In the genomic region with DNA sequence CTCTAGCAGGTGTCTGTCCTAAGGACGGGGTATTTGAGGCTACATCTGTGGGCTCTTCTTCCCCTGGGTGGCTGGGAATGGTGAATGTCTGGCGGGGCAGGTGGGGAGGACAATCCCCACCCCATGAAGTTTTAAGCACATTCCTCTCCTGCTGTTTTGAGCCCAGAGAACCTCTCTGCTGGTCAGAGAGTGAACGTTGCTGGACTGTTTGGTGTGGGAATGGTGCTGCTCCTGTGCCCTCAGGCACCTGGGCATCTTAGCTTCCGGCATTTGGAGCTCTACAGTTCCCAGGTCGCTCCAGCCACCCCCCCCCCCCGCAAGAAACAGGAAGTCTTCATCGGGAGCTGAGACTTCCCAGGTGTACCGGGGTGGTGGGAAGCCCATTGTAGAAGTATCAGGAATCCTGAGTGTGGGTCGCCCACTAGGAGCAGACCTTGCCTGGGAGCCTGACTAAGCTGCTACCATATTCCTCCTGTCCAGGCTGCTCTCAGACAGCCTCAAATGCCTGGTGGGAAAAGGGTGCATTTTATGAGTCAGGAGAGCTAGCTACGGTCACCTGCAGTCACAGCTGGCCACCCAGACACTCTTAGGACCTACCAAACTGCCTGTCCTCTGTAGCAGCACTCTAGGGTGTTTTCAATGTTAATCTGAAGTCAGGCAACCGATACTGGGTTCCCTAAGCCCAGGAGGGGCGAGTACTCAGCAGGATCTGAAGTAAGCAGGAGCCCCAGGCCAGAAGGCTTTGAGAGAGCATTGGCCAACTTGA, we compare ENCODE assay signal across 8 mouse cellular contexts. TPM values are rescaled to one million over a fixed set of nuclear protein-coding genes. Genes with fewer than 3 reads are reported as not detected.
DNase-seq lines count a peak whose midpoint lies in the region; ATAC-seq and TF ChIP-seq lines count a peak whose summit lies in the region.
"Had no signal": no experiment of that assay in that cellular context is flagged by ENCODE, and none has a peak within 500 bp of the region (broad histone marks: within the 10 kb centered on the region; RNA-seq: fewer than 3 reads in every experiment).

No protein-coding gene starts in this region.

- H3K9me3 ChIP-seq in liver, embryonic 11.5 days (ENCODE audit: control insufficient read depth, low read length): no peaks in the 10 kb centered on the region
- no peaks in the 10 kb centered on the region for H3K9me3 ChIP-seq in liver, postnatal 0 days (ENCODE audit: low read length)
- no peaks in the 10 kb centered on the region for H3K9me3 ChIP-seq in forebrain, embryonic 10.5 days
- no peaks in the 10 kb centered on the region for H3K9me3 ChIP-seq in heart, embryonic 16.5 days (replicated peaks; ENCODE audit: control insufficient read depth, low read length)
- no peaks in the 10 kb centered on the region for H3K9me3 ChIP-seq in midbrain, embryonic 13.5 days

- TF ChIP-seq CTCF in liver, postnatal 0 days (IDR thresholded peaks at IDR 0.05; ENCODE audit: low read depth): no peak

- no peak for ATAC-seq in liver, embryonic 11.5 days (replicated peaks; ENCODE audit: low FRiP score)
- ATAC-seq in liver, postnatal 0 days: no peak
- ATAC-seq in heart, embryonic 16.5 days (replicated peaks; ENCODE audit: extremely low read depth, insufficient read depth, low FRiP score): no peak
- ATAC-seq in midbrain, embryonic 13.5 days: no peak

- no peak overlapping the region for H3K27ac ChIP-seq in liver, embryonic 11.5 days (ENCODE audit: low read depth, low read length)
- no peak overlapping the region for H3K27ac ChIP-seq in liver, postnatal 0 days (ENCODE audit: low read depth)
- peak overlapping the region; percentile 95 for H3K27ac ChIP-seq in forebrain, embryonic 10.5 days
- H3K27ac ChIP-seq in heart, embryonic 16.5 days (ENCODE audit: low read length): no peak overlapping the region; the same call in 1 of the 2 replicates
- H3K27ac ChIP-seq in midbrain, embryonic 13.5 days: no peak overlapping the region

- 0 out of 2 replicates have a peak overlapping the region, but pooled peaks have one; percentile 50 for H3K4me3 ChIP-seq in liver, embryonic 11.5 days (ENCODE audit: low read depth, low read length)
- H3K4me3 ChIP-seq in liver, postnatal 0 days (ENCODE audit: low read depth, low read length): no peak overlapping the region
- H3K4me3 ChIP-seq in forebrain, embryonic 10.5 days: peak overlapping the region; percentile 59; the same call in 1 of the 2 replicates
- H3K4me3 ChIP-seq in heart, embryonic 16.5 days (ENCODE audit: low read length): no peak overlapping the region
- no peak overlapping the region for H3K4me3 ChIP-seq in midbrain, embryonic 13.5 days (replicated peaks)

- DNase-seq in liver, embryonic 11.5 days (ENCODE audit: low spot score): no peak
- no peak for DNase-seq in liver, postnatal 0 days
- DNase-seq in forebrain, embryonic 10.5 days (ENCODE audit: extremely low spot score, low spot score): no peak
- no peak for DNase-seq in retina, postnatal 1 day
- DNase-seq in urinary bladder, adult 18-20 months (ENCODE audit: low spot score in 2 of 2): no peak
- DNase-seq: kidney, adult 2 months had no signal

- no peak for TF ChIP-seq EP300 in liver, postnatal 0 days (IDR thresholded peaks at IDR 0.05; ENCODE audit: low read depth)

- WGBS in liver, embryonic 11.5 days: 53% methylated on average over 12 of the region's 12 CpGs
- WGBS in liver, postnatal 0 days (ENCODE audit: insufficient replicate concordance): 57% methylated on average over 12 of the region's 12 CpGs
- 56% methylated on average over 12 of the region's 12 CpGs for WGBS in forebrain, embryonic 10.5 days
- 62% methylated on average over 12 of the region's 12 CpGs for WGBS in heart, embryonic 16.5 days
- WGBS in midbrain, embryonic 13.5 days: 60% methylated on average over 12 of the region's 12 CpGs

- H3K4me1 ChIP-seq in liver, embryonic 11.5 days (replicated peaks; ENCODE audit: control insufficient read depth, insufficient read depth, low read length): peaks cover 50% of the 10 kb centered on the region
- peaks cover 44% of the 10 kb centered on the region for H3K4me1 ChIP-seq in liver, postnatal 0 days (ENCODE audit: insufficient read depth)
- H3K4me1 ChIP-seq in forebrain, embryonic 10.5 days: peaks cover 72% of the 10 kb centered on the region
- peaks cover 43% of the 10 kb centered on the region for H3K4me1 ChIP-seq in heart, embryonic 16.5 days (ENCODE audit: control insufficient read depth, insufficient read depth, low read length)
- peaks cover 58% of the 10 kb centered on the region for H3K4me1 ChIP-seq in midbrain, embryonic 13.5 days (replicated peaks)

- H3K36me3 ChIP-seq in liver, embryonic 11.5 days (ENCODE audit: control insufficient read depth, insufficient read depth, low read length): no peaks in the 10 kb centered on the region
- H3K36me3 ChIP-seq in liver, postnatal 0 days (replicated peaks; ENCODE audit: insufficient read depth, low read length): no peaks in the 10 kb centered on the region
- no peaks in the 10 kb centered on the region for H3K36me3 ChIP-seq in forebrain, embryonic 10.5 days (replicated peaks)
- no peaks in the 10 kb centered on the region for H3K36me3 ChIP-seq in heart, embryonic 16.5 days (ENCODE audit: control insufficient read depth, insufficient read depth)
- H3K36me3 ChIP-seq in midbrain, embryonic 13.5 days: no peaks in the 10 kb centered on the region

- peak overlapping the region; percentile 91 for H3K4me2 ChIP-seq in liver, embryonic 11.5 days
- no peak overlapping the region for H3K4me2 ChIP-seq in liver, postnatal 0 days (ENCODE audit: low read depth, low read length)
- no peak overlapping the region for H3K4me2 ChIP-seq in heart, embryonic 16.5 days (ENCODE audit: low read depth, low read length)
- peak overlapping the region; percentile 75; the same call in 1 of the 2 replicates for H3K4me2 ChIP-seq in midbrain, embryonic 13.5 days (replicated peaks)

- H3K9ac ChIP-seq in liver, embryonic 11.5 days (ENCODE audit: low read depth, low read length): peak overlapping the region; percentile 70
- no peak overlapping the region for H3K9ac ChIP-seq in liver, postnatal 0 days (replicated peaks)
- peak overlapping the region; percentile 75 for H3K9ac ChIP-seq in heart, embryonic 16.5 days (ENCODE audit: low read length)
- H3K9ac ChIP-seq in midbrain, embryonic 13.5 days (replicated peaks): peak overlapping the region; percentile 67

- H3K27me3 ChIP-seq in liver, embryonic 11.5 days (replicated peaks; ENCODE audit: control insufficient read depth, insufficient read depth, low read length): no peaks in the 10 kb centered on the region
- H3K27me3 ChIP-seq in liver, postnatal 0 days (ENCODE audit: insufficient read depth, low read length): peaks cover 12% of the 10 kb centered on the region
- H3K27me3 ChIP-seq in forebrain, embryonic 10.5 days (ENCODE audit: poor library complexity, severe bottlenecking): peaks cover 50% of the 10 kb centered on the region
- no peaks in the 10 kb centered on the region for H3K27me3 ChIP-seq in heart, embryonic 16.5 days (ENCODE audit: control insufficient read depth, insufficient read depth, low read length)
- H3K27me3 ChIP-seq in midbrain, embryonic 13.5 days: peaks cover 30% of the 10 kb centered on the region

RNA-seq across cellular contexts. Expression of gene Actg1, which starts 41.8 kb away (rescaled TPM):
- polyA plus RNA-seq in liver, embryonic 11.5 days (2014; fragmentation: Nextera tagmentation; extraction: Ambion mirVana): 1,592 and 1,704 TPM in 2 replicates
- polyA plus RNA-seq in liver, postnatal 0 days (2015; fragmentation: Nextera tagmentation; extraction: Ambion mirVana): 463 and 498 TPM in 2 replicates
- 2,559 and 2,733 TPM in 2 replicates for polyA plus RNA-seq in forebrain, embryonic 10.5 days (2016; fragmentation: Nextera tagmentation; extraction: Ambion mirVana)
- 1,134 and 1,179 TPM in 2 replicates for polyA plus RNA-seq in heart, embryonic 16.5 days (2015; fragmentation: Nextera tagmentation; extraction: Ambion mirVana)
- 3,928 and 4,113 TPM in 2 replicates for polyA plus RNA-seq in midbrain, embryonic 13.5 days (2015; fragmentation: Nextera tagmentation; extraction: Ambion mirVana)

RNA-seq across cellular contexts. Expression of gene Fscn2, which starts 54.8 kb away (rescaled TPM):
- 0.29 TPM in 1 of 2 replicates, not detected in the other for polyA plus RNA-seq in liver, embryonic 11.5 days (2014; fragmentation: Nextera tagmentation; extraction: Ambion mirVana)
- not detected in 2 replicates for polyA plus RNA-seq in liver, postnatal 0 days (2015; fragmentation: Nextera tagmentation; extraction: Ambion mirVana)
- polyA plus RNA-seq in forebrain, embryonic 10.5 days (2016; fragmentation: Nextera tagmentation; extraction: Ambion mirVana): 0.32 TPM in 1 of 2 replicates, not detected in the other
- 0.71 and 0.91 TPM in 2 replicates for polyA plus RNA-seq in heart, embryonic 16.5 days (2015; fragmentation: Nextera tagmentation; extraction: Ambion mirVana)
- 1.9 and 2.2 TPM in 2 replicates for polyA plus RNA-seq in midbrain, embryonic 13.5 days (2015; fragmentation: Nextera tagmentation; extraction: Ambion mirVana)

Comparison
In these comparisons a context has a peak if more than half of its experiments do, and no peak if none do; other contexts are left out.
1. H3K4me2 ChIP-seq: peak in liver, embryonic 11.5 days (single experiment) and midbrain, embryonic 13.5 days (single experiment); none in liver, postnatal 0 days (single experiment) and heart, embryonic 16.5 days (single experiment).
2. H3K4me3 ChIP-seq: peak in liver, embryonic 11.5 days (single experiment) and forebrain, embryonic 10.5 days (single experiment); none in liver, postnatal 0 days (single experiment), heart, embryonic 16.5 days (single experiment) and midbrain, embryonic 13.5 days (single experiment).